Mouse (Mus musculus) liver, embryonic 13.5 days (tissue): ENCODE measurements around the gene Zfp553. TPM values are rescaled to one million over a fixed set of nuclear protein-coding genes. Genes with fewer than 3 reads are reported as not detected.
A peak's percentile ranks its signal among the peaks of the same experiment; 100 is the strongest.

Experiments
- ATAC-seq: fragments of 200-750 bp; cut with Nextera tagmentation; 2 replicates; pipeline ENCODE4 v1.8.0; 2017; ENCODE audit warnings: low read depth, mild to moderate bottlenecking, moderate number of reproducible peaks, moderate library complexity
- DNase-seq: peaks from one replicate; pipeline ENCODE4 v3.0.0; 2022
- H3K27ac ChIP-seq: fragments of 300-500 bp; sonication (generic); 2 replicates; pipeline ENCODE4 v1.5.1; 2015; ENCODE audit warnings: moderate library complexity, mild to moderate bottlenecking, inconsistent platforms
- H3K27me3 ChIP-seq: fragments of 300-500 bp; sonication (generic); 2 replicates; pipeline ENCODE4 v1.6.1; 2015; ENCODE audit warnings: mild to moderate bottlenecking, inconsistent platforms
- H3K36me3 ChIP-seq: fragments of 300-500 bp; sonication (generic); 2 replicates; pipeline ENCODE4 v1.6.1; 2015; ENCODE audit warnings: mild to moderate bottlenecking, inconsistent platforms
- H3K4me1 ChIP-seq: fragments of 300-500 bp; sonication (generic); replicated peaks from 2 replicates; pipeline ENCODE4 v1.6.1; 2015; ENCODE audit warnings: inconsistent platforms
- H3K4me2 ChIP-seq: fragments of 300-500 bp; sonication (generic); 2 replicates; pipeline ENCODE4 v1.6.1; 2015; ENCODE audit warnings: inconsistent platforms, mild to moderate bottlenecking, moderate library complexity
- H3K4me3 ChIP-seq: fragments of 300-500 bp; sonication (generic); replicated peaks from 2 replicates; pipeline ENCODE4 v1.5.1; 2015; ENCODE audit warnings: mild to moderate bottlenecking, inconsistent platforms
- H3K9ac ChIP-seq: fragments of 300-500 bp; sonication (generic); 2 replicates; pipeline ENCODE4 v1.6.1; 2015; ENCODE audit warnings: mild to moderate bottlenecking, inconsistent platforms
- H3K9me3 ChIP-seq: fragments of 300-500 bp; sonication (generic); replicated peaks from 2 replicates; pipeline ENCODE4 v1.6.1; 2016; ENCODE audit warnings: inconsistent platforms
- WGBS: fragments of 180-500 bp; shearing (Covaris S2); methylation state at CpG from one replicate; pipeline ENCODE4 v1.1.7; 2015; ENCODE audit not compliant: insufficient replicate concordance; 5-methylcytosine and 5-hydroxymethylcytosine counted together
- polyA plus RNA-seq: library from polyadenylated mRNA; unstranded; fragments of >200 nt; fragmentation: Nextera tagmentation; extraction: Ambion mirVana; gene quantifications from 2 replicates; pipeline ENCODE4 v1.2.1, GENCODE M21; 2015

Zfp553 gene
- polyA plus RNA-seq, 1 experiment from 2014 or later = 8.3 TPM

- no peaks in the 10 kb centered on the region for H3K27me3 ChIP-seq
- H3K9me3 ChIP-seq = no peaks in the 10 kb centered on the region
- 62% methylated on average over 8 of the region's 8 CpGs for WGBS
- H3K4me1 ChIP-seq = peaks cover 85% of the 10 kb centered on the region
- ATAC-seq (no peak), DNase-seq (no peak)
- H3K27ac ChIP-seq = peak overlapping the region; percentile 11; the same call in 1 of the 2 replicates
- H3K36me3 ChIP-seq = peaks cover 16% of the 10 kb centered on the region
- peak overlapping the region; percentile 84; the same call in 1 of the 2 replicates for H3K9ac ChIP-seq
- H3K4me2 ChIP-seq = peak overlapping the region; percentile 94
- H3K4me3 ChIP-seq = peak overlapping the region; percentile 80
These were observed 26.5 kb downstream of the Zfp553 start for GRCm38 (mm10) chr7:127259186-127259905.

GRCm38 (mm10) chr7:127260309-127261111 lies 27.6 kb downstream of the Zfp553 start, which contains the start of gene Dctpp1:
Gene Dctpp1, minus strand, starts transcription at chr7:127260709.
- H3K4me1 ChIP-seq = peaks cover 73% of the 10 kb centered on the region
- peak within 1 kb of the TSS; percentile 80 for H3K4me3 ChIP-seq
- no peaks in the 10 kb centered on the region for H3K27me3 ChIP-seq
- DNase-seq = peak; percentile 97
- H3K9me3 ChIP-seq = no peaks in the 10 kb centered on the region
- under 1% methylated on average over 50 of the region's 50 CpGs for WGBS
- H3K4me2 ChIP-seq = peak within 1 kb of the TSS; percentile 94
- peak within 1 kb of the TSS; percentile 67 for H3K27ac ChIP-seq
- H3K9ac ChIP-seq = peak within 1 kb of the TSS; percentile 84
- ATAC-seq = peak; percentile 94
- H3K36me3 ChIP-seq = peaks cover 16% of the 10 kb centered on the region

GRCm38 (mm10) chr7:127262218-127262961 lies 29.5 kb downstream of the Zfp553 start:
- 0 out of 2 replicates have a peak, but pooled peaks cover 4% of the 10 kb centered on the region for H3K36me3 ChIP-seq
- peak overlapping the region; percentile 14; the same call in 1 of the 2 replicates for H3K9ac ChIP-seq
- no peak for ATAC-seq
- H3K4me1 ChIP-seq = peaks cover 56% of the 10 kb centered on the region
- no peaks in the 10 kb centered on the region for H3K27me3 ChIP-seq
- 0 out of 2 replicates have a peak overlapping the region, but pooled peaks have one; percentile 10 for H3K4me2 ChIP-seq
- H3K27ac ChIP-seq = peak overlapping the region; percentile 34; the same call in 1 of the 2 replicates
- no peak for DNase-seq
- no peaks in the 10 kb centered on the region for H3K9me3 ChIP-seq
- WGBS = 42% methylated on average over 10 of the region's 10 CpGs
- H3K4me3 ChIP-seq = no peak overlapping the region

GRCm38 (mm10) chr7:127263526-127263925 lies 30.7 kb downstream of the Zfp553 start:
- no peaks in the 10 kb centered on the region for H3K9me3 ChIP-seq
- 0 out of 2 replicates have a peak, but pooled peaks cover 5% of the 10 kb centered on the region for H3K36me3 ChIP-seq
- ATAC-seq (no peak), DNase-seq (no peak)
- H3K4me3 ChIP-seq = no peak overlapping the region
- H3K4me2 ChIP-seq = no peak overlapping the region
- WGBS = 89% methylated on average over 3 of the region's 3 CpGs
- H3K9ac ChIP-seq = no peak overlapping the region
- peaks cover 44% of the 10 kb centered on the region for H3K4me1 ChIP-seq
- no peaks in the 10 kb centered on the region for H3K27me3 ChIP-seq
- no peak overlapping the region for H3K27ac ChIP-seq

GRCm38 (mm10) chr7:127270256-127270655 lies 37.4 kb downstream of the Zfp553 start:
- DNase-seq (no peak), ATAC-seq (no peak)
- H3K4me2 ChIP-seq = 0 out of 2 replicates have a peak overlapping the region, but pooled peaks have one; percentile 85
- no peak overlapping the region for H3K27ac ChIP-seq
- H3K27me3 ChIP-seq = no peaks in the 10 kb centered on the region
- no peaks in the 10 kb centered on the region for H3K9me3 ChIP-seq
- H3K36me3 ChIP-seq = peaks cover 42% of the 10 kb centered on the region
- H3K9ac ChIP-seq = no peak overlapping the region
- 59% methylated on average over 2 of the region's 2 CpGs for WGBS
- H3K4me1 ChIP-seq = peaks cover 45% of the 10 kb centered on the region
- no peak overlapping the region for H3K4me3 ChIP-seq

- ATAC-seq (no peak), DNase-seq (no peak)
- 68% methylated on average over 5 of the region's 5 CpGs for WGBS
- Histone ChIP-seq H3K9ac (no peak overlapping the region), H3K4me1 (peaks cover 47% of the 10 kb centered on the region), H3K4me3 (0 out of 2 replicates have a peak overlapping the region, but pooled peaks have one; percentile 90), H3K27ac (no peak overlapping the region), H3K27me3 (no peaks in the 10 kb centered on the region), H3K36me3 (peaks cover 42% of the 10 kb centered on the region), H3K4me2 (peak overlapping the region; percentile 85), H3K9me3 (no peaks in the 10 kb centered on the region)
These were observed 37.8 kb downstream of the Zfp553 start for GRCm38 (mm10) chr7:127270666-127271065.

- Histone ChIP-seq H3K9me3 (no peaks in the 10 kb centered on the region), H3K4me3 (peak overlapping the region; percentile 90), H3K36me3 (peaks cover 42% of the 10 kb centered on the region), H3K27me3 (no peaks in the 10 kb centered on the region), H3K4me2 (peak overlapping the region; percentile 85), H3K4me1 (peaks cover 47% of the 10 kb centered on the region), H3K9ac (peak overlapping the region; percentile 8; the same call in 1 of the 2 replicates), H3K27ac (peak overlapping the region; percentile 44)
- 79% methylated on average over 4 of the region's 4 CpGs for WGBS
- DNase-seq (no peak), ATAC-seq (no peak)
These were observed 38.2 kb downstream of the Zfp553 start for GRCm38 (mm10) chr7:127271093-127271492.

- Histone ChIP-seq H3K4me1 (peaks cover 53% of the 10 kb centered on the region), H3K9ac (peak overlapping the region; percentile 96), H3K27ac (peak overlapping the region; percentile 88; the same call in 1 of the 2 replicates), H3K9me3 (no peaks in the 10 kb centered on the region), H3K36me3 (peaks cover 42% of the 10 kb centered on the region), H3K4me2 (peak overlapping the region; percentile 85), H3K27me3 (no peaks in the 10 kb centered on the region), H3K4me3 (peak overlapping the region; percentile 90)
- DNase-seq = no peak
- 86% methylated on average over 15 of the region's 15 CpGs for WGBS
- no peak for ATAC-seq
These were observed 39.7 kb downstream of the Zfp553 start for GRCm38 (mm10) chr7:127272566-127272965.

- Histone ChIP-seq H3K27me3 (no peaks in the 10 kb centered on the region), H3K9me3 (no peaks in the 10 kb centered on the region), H3K36me3 (peaks cover 39% of the 10 kb centered on the region), H3K9ac (peak overlapping the region; percentile 96), H3K4me1 (peaks cover 60% of the 10 kb centered on the region), H3K4me2 (peak overlapping the region; percentile 85), H3K4me3 (peak overlapping the region; percentile 90), H3K27ac (peak overlapping the region; percentile 88)
- DNase-seq = no peak
- 11% methylated on average over 50 of the region's 50 CpGs for WGBS
- peak; percentile 43 for ATAC-seq
These were observed 40.5 kb downstream of the Zfp553 start for GRCm38 (mm10) chr7:127273118-127273923.
